Mouse (Mus musculus): ENCODE measurements at regions not wholly inside any gene's neighbourhood (a gene's known extent, or its start where the extent isn't known, plus 50 kb on each side); places are given as distances from the start of the nearest gene placed in this dataset.
A peak's percentile ranks its signal among the peaks of the same experiment; 100 is the strongest.

DNA sequence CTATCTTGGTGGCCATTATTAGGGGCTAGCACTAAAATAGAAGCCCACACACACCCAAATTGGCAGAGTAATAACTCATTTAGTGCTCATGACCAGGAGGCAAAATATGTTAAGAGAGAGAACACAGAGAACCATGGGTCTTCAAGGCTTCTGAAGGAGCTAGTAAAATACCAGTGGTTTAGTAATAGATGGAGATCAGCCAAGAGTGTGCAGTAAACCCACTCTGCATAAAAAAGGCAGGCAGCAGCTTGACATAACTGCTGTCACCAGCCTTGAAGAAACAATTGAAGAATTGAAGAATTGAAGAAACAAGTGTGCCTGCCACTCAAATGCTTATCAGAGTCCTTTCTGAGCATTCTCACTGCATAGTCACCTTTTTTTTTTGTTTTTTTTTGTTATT lies 227.9 kb downstream of the Csl start:
- DNase-seq (ENCODE audit: low spot score in 2 of 2) = no peak

GRCm38 (mm10) chr10:99531992-99532391 lies 227.5 kb downstream of the Csl start:
- no peak for DNase-seq (ENCODE audit: low spot score in 2 of 2)

DNA sequence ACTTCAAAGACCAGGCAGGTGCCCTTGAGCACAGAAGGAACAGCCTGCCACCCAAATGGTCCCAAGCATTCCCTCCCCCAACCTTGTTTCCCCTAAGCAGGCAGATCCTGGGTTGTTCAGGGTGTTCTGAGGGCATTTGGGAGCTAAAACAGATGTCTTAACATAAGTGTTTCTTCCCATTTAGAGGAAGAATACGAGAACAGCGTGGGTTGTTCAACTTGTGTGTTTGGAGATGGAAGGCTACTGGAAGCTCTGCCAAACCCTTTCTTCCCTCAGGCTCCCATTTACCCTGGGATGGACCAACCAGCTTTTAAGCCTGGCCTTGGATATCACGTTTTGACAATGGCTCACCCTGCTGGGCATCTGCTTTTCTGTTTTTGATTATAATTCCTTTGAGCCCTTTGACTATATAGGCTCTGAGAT lies 226.8 kb downstream of the Csl start:
- no peak for DNase-seq (ENCODE audit: low spot score in 2 of 2)

DNA sequence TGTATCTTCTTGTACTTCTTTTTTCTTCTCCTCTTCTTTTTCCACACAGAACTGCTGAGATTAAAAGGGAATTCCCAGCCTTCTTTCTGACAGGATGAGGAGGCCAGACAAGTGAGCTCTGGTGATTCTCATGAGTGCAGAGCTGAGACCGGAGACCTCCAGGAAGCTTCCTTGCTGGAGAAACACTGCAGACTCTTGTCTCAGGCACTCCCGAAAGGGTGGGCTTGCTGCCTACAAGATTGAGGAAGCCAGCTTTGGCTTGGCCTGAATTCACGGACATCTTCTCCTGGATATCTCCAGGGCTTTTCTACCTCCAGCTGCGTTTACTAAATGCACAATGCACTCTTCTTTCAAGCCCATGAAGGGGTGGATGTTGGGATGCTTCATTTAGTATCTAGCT lies 226.0 kb downstream of the Csl start:
- DNase-seq (ENCODE audit: low spot score in 2 of 2) = no peak

DNA sequence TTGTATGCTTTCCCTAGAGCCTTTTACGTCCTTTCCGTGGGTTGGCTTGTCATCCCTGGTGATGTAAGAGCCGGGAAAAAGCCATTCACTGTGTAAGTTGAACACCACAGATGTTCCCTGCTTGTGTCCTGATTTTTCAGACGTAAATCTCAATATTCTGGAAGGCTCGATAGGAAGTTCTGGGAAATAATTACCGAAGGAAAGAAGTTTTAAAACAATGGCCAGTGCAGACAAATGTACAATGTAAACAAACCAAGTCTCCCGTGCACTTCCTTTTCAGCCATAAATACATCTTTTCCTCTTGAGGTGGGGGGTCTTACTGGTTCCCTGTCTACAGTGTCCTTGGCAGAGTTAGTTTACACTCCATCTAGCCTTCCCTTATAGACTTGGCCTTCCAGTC lies 225.2 kb downstream of the Csl start:
- DNase-seq (ENCODE audit: low spot score in 2 of 2) = no peak

GRCm38 (mm10) chr10:99538639-99539038 lies 220.8 kb downstream of the Csl start:
- DNase-seq (ENCODE audit: low spot score in 2 of 2) = no peak

DNA sequence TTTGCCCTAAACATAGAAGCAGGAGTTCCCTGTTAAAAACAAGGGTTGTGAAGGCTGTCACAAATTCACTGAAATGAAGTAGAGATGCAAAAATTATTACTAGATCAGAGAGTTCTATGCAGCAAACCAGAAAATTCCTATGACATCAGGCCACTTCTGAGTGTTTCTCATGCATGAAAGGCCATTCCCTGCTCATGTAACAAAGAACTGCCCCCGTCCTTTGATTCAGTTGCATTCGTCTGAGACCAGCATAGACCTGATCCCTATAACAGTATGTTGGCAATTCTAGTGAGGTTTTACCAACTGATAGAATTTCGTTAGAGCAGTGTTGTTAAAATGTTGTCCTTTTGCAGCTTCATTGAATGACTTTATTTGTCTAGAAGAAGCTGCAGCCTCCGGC lies 207.1 kb downstream of the Csl start:
- DNase-seq (ENCODE audit: low spot score in 2 of 2) = no peak

GRCm38 (mm10) chr10:99552836-99553540 lies 206.5 kb downstream of the Csl start:
- peak in 1 of 2 experiments; percentile 61 for DNase-seq (ENCODE audit: low spot score in 2 of 2)

- DNase-seq (ENCODE audit: low spot score in 2 of 2) = no peak
Measured at GRCm38 (mm10) chr10:99555021-99555420, 204.4 kb downstream of the Csl start.

GRCm38 (mm10) chr10:99555658-99556352 lies 203.7 kb downstream of the Csl start:
- no peak for DNase-seq (ENCODE audit: low spot score in 2 of 2)

GRCm38 (mm10) chr10:99556353-99557036 lies 203.0 kb downstream of the Csl start:
- no peak for DNase-seq (ENCODE audit: low spot score in 2 of 2)

- no peak for DNase-seq (ENCODE audit: low spot score in 2 of 2)
Measured at GRCm38 (mm10) chr10:99558656-99559055, 200.8 kb downstream of the Csl start.

- DNase-seq (ENCODE audit: low spot score in 2 of 2) = peak in 1 of 2 experiments; percentile 61
Measured at GRCm38 (mm10) chr10:99561166-99561818, 198.2 kb downstream of the Csl start.

- DNase-seq (ENCODE audit: low spot score in 2 of 2) = no peak
Measured at GRCm38 (mm10) chr10:99564605-99565004, 194.9 kb downstream of the Csl start.

DNA sequence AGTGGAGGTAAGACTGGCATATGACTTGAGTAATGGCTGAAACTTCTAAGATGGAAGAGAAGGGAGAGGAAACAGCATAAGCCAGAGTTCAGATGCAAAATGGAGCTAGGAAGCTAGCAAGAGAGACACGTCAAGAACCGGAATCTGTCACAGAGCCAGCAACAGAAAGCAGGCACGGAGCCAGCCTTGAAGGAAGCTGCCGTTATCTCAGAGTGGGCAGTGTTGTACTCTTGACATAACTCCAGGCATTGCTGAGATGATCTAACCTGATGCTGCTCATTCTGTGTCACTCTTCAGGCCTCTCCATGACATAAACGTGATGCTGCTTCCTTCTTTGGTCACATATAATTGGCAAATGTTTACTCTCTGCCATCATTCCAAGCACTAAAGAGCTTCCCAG lies 191.0 kb downstream of the Csl start:
- DNase-seq (ENCODE audit: low spot score in 2 of 2) = no peak

DNA sequence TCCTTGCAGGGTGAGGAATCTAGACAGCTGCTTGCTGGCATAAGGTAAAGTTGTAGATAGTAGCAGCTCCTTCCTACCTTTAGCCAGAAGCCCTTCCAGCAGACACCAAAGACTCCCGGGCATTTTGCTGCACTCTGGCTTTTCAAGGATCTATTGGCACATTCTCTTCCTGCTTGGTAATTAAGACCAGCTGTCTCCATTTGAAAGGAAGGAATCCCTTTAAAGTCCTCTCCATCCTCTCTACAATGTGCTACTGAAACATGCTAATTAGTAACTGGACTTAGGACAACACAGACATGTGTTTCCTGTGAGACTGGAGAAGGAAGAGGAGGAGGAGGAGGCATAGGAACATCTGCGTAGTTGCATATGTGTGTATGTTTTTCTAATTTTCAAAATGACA lies 189.3 kb downstream of the Csl start:
- DNase-seq (ENCODE audit: low spot score in 2 of 2) = no peak

GRCm38 (mm10) chr10:99573997-99574396 lies 185.5 kb downstream of the Csl start:
- no peak for DNase-seq (ENCODE audit: low spot score in 2 of 2)

- DNase-seq (ENCODE audit: low spot score in 2 of 2) = no peak
Measured at GRCm38 (mm10) chr10:99575294-99575693, 184.2 kb downstream of the Csl start.

DNA sequence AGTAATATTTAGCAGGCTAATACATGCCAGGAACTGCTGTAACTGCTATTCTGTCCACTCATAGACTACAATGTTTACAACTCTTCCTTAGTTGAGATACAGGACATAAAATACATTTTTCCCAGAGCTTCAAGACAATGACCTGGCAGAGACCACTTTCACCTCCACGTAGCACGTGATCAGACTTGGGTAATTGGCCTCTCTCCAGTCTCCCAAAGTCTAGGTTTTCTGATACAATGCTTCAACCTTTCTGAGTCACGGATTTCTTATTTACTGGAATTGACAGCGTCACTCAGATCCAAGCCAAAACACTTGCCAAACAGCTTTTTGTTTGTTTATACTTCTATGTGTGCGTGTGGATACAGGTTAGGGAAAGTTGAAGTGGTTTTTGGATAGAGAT lies 183.2 kb downstream of the Csl start:
- no peak for DNase-seq (ENCODE audit: low spot score in 2 of 2)

DNA sequence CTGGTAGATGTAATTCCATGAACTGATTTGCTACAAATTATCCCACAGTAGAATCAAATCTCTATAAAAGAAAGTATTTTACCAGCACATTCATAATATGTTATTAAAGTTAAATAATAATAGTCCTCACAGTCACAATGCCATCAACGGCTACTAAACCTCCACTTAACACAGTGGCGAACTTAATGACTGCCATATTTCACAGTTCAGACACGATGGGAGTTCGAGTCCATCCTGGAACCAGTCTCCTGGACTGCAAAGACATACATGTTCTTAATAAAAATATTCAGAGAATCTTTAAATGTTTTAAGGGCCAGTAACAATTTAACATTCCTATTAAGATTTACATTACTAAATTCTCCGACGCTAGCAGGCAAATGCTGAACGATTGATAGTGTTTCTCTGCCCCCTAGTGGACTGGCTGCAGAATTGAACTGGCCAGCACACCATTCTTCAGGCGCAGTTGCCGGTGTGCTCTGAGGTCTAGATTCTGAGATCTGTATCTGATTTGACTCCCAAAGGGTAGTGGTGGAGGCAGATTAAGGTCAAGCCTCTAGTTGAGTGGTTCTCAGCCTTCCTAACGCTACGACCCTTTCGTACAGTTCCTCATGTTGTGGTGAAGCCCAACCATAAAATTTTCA lies 182.3 kb downstream of the Csl start:
- peak in 1 of 2 experiments; percentile 46 for DNase-seq (ENCODE audit: low spot score in 2 of 2)

- no peak for DNase-seq (ENCODE audit: low spot score in 2 of 2)
Measured at GRCm38 (mm10) chr10:99578366-99578765, 181.1 kb downstream of the Csl start.

DNA sequence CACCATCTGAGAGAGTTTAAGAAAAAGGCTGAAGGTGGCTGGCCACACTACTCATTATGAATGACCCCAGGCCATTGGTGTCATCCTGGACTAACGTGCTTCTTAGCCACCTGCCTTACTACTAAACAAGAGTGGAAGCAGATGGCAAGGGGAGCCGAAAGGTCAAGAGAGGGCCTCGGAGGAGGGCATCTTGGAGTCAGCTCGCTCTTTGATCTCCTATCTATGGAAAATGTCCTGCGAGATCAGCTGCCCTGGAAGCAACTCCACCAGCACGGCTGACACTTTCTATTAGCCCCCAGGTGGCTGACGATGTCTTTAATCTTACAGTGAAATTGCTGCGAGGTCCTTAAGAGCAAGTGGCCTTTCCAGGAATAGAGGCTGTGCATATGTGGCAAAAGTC lies 179.3 kb downstream of the Csl start:
- DNase-seq (ENCODE audit: low spot score in 2 of 2) = no peak

Measured in left cerebral cortex, adult 9 months (tissue).